Mouse (Mus musculus) midbrain, postnatal 0 days (tissue): ENCODE data around the gene Slc6a9. TPM values are rescaled to one million over a fixed set of nuclear protein-coding genes. Genes with fewer than 3 reads are reported as not detected.
A peak's percentile ranks its signal among the peaks of the same experiment; 100 is the strongest.

ENCODE experiments used
- ATAC-seq: fragments of 200-750 bp; cut with Nextera tagmentation; 2 replicates; pipeline ENCODE4 v1.8.0; 2017; ENCODE audit warnings: moderate number of reproducible peaks, mild to moderate bottlenecking, moderate TSS enrichment, moderate library complexity; ENCODE audit not compliant: low FRiP score
- DNase-seq: peaks from one replicate; pipeline ENCODE4 v3.0.0-alpha.2; 2015; ENCODE audit warnings: low spot score
- H3K27ac ChIP-seq: fragments of 300-500 bp; sonication (generic); 2 replicates; pipeline ENCODE4 v1.5.1; 2014; ENCODE audit warnings: low read depth, mild to moderate bottlenecking, low read length, mixed read lengths
- H3K27me3 ChIP-seq: fragments of 300-500 bp; sonication (generic); 2 replicates; pipeline ENCODE4 v1.6.1; 2014; ENCODE audit warnings: low read length, control low read depth, mixed read lengths; ENCODE audit not compliant: insufficient read depth
- H3K36me3 ChIP-seq: fragments of 300-500 bp; sonication (generic); 2 replicates; pipeline ENCODE4 v1.6.1; 2014; ENCODE audit warnings: low read length, control low read depth, mixed read lengths; ENCODE audit not compliant: insufficient read depth
- H3K4me1 ChIP-seq: fragments of 300-500 bp; sonication (generic); 2 replicates; pipeline ENCODE4 v1.6.1; 2014; ENCODE audit warnings: mild to moderate bottlenecking, control low read depth, antibody characterized with exemption, low read length, mixed read lengths; ENCODE audit not compliant: insufficient read depth
- H3K4me2 ChIP-seq: fragments of 300-500 bp; sonication (generic); 2 replicates; pipeline ENCODE4 v1.6.1; 2014; ENCODE audit warnings: low read depth, mild to moderate bottlenecking, low read length, mixed read lengths; ENCODE audit not compliant: poor library complexity, severe bottlenecking
- H3K4me3 ChIP-seq: fragments of 300-500 bp; sonication (generic); 2 replicates; pipeline ENCODE4 v1.5.1; 2014; ENCODE audit warnings: low read depth, mild to moderate bottlenecking, low read length, moderate library complexity
- H3K9ac ChIP-seq: fragments of 300-500 bp; sonication (generic); replicated peaks from 2 replicates; pipeline ENCODE4 v1.6.1; 2014; ENCODE audit warnings: mild to moderate bottlenecking, low read length, moderate library complexity, mixed read lengths; ENCODE audit not compliant: poor library complexity, severe bottlenecking
- H3K9me3 ChIP-seq: fragments of 300-500 bp; sonication (generic); 2 replicates; pipeline ENCODE4 v1.6.1; 2016; ENCODE audit warnings: low read length, control low read depth
- CTCF ChIP-seq: IDR thresholded peaks from 2 replicates; pipeline ENCODE4 v1.5.1; 2016; ENCODE audit warnings: antibody characterized with exemption, mild to moderate bottlenecking
- WGBS: fragments of 180-500 bp; shearing (Covaris S2); extraction: QIAGEN DNeasy Blood & Tissue Kit; methylation state at CpG from one replicate; pipeline ENCODE4 v1.1.7; 2014; 5-methylcytosine and 5-hydroxymethylcytosine counted together
- polyA plus RNA-seq: library from polyadenylated mRNA; unstranded; fragments of >200 nt; fragmentation: Nextera tagmentation; extraction: Ambion mirVana; gene quantifications from 2 replicates; pipeline ENCODE4 v1.2.1, GENCODE M21; 2015
- total RNA-seq: library from RNA; depleted of rRNA; stranded (reverse); fragments of >200 nt; gene quantifications from 2 replicates; pipeline ENCODE4 v1.2.3, GENCODE M21; 2014

Slc6a9 gene
- total and polyA plus RNA-seq, 2 experiments from 2014 or later = 58.7 to 105 TPM

- no peak for TF ChIP-seq CTCF
- 48% methylated on average over 8 of the region's 8 CpGs for WGBS
- Histone ChIP-seq H3K27ac (peak overlapping the region; percentile 81), H3K27me3 (no peaks in the 10 kb centered on the region), H3K36me3 (peaks cover 18% of the 10 kb centered on the region), H3K4me2 (peak overlapping the region; percentile 43), H3K4me3 (peak overlapping the region; percentile 16; the same call in 1 of the 2 replicates), H3K9me3 (no peaks in the 10 kb centered on the region), H3K9ac (peak overlapping the region; percentile 46; the same call in 1 of the 2 replicates), H3K4me1 (peaks cover 19% of the 10 kb centered on the region; the same call in 1 of the 2 replicates)
- ATAC-seq (peak; percentile 77), DNase-seq (peak; percentile 89)
Measured at GRCm38 (mm10) chr4:117908834-117909453, 74.6 kb downstream of the Slc6a9 start.

GRCm38 (mm10) chr4:117912131-117912561 lies 77.8 kb downstream of the Slc6a9 start:
- no peaks in the 10 kb centered on the region; the same call in 1 of the 2 replicates for H3K36me3 ChIP-seq
- H3K4me2 ChIP-seq = no peak overlapping the region
- no peak overlapping the region for H3K9ac ChIP-seq
- H3K27ac ChIP-seq = no peak overlapping the region
- H3K9me3 ChIP-seq = no peaks in the 10 kb centered on the region
- ATAC-seq = no peak
- no peak for TF ChIP-seq CTCF
- 90% methylated on average over 13 of the region's 13 CpGs for WGBS
- H3K4me1 ChIP-seq = peaks cover 19% of the 10 kb centered on the region; the same call in 1 of the 2 replicates
- DNase-seq = no peak
- no peak overlapping the region for H3K4me3 ChIP-seq
- no peaks in the 10 kb centered on the region for H3K27me3 ChIP-seq

GRCm38 (mm10) chr4:117912685-117913273 lies 78.5 kb downstream of the Slc6a9 start:
- 68% methylated on average over 7 of the region's 7 CpGs for WGBS
- Histone ChIP-seq H3K9ac (peak overlapping the region; percentile 6; the same call in 1 of the 2 replicates), H3K27ac (no peak overlapping the region), H3K36me3 (no peaks in the 10 kb centered on the region; the same call in 1 of the 2 replicates), H3K27me3 (no peaks in the 10 kb centered on the region), H3K4me1 (peaks cover 19% of the 10 kb centered on the region; the same call in 1 of the 2 replicates), H3K9me3 (no peaks in the 10 kb centered on the region), H3K4me3 (peak overlapping the region; percentile 68; the same call in 1 of the 2 replicates), H3K4me2 (peak overlapping the region; percentile 84)
- DNase-seq = no peak
- no peak for ATAC-seq
- no peak for TF ChIP-seq CTCF

- ATAC-seq = no peak
- H3K4me1 ChIP-seq = peaks cover 13% of the 10 kb centered on the region; the same call in 1 of the 2 replicates
Measured at GRCm38 (mm10) chr4:117913421-117913820, 79.1 kb downstream of the Slc6a9 start.

GRCm38 (mm10) chr4:117914031-117914430 lies 79.7 kb downstream of the Slc6a9 start:
- Histone ChIP-seq H3K27ac (no peak overlapping the region), H3K4me3 (peak overlapping the region; percentile 68), H3K9ac (peak overlapping the region; percentile 75), H3K27me3 (no peaks in the 10 kb centered on the region), H3K4me1 (peaks cover 13% of the 10 kb centered on the region; the same call in 1 of the 2 replicates), H3K9me3 (no peaks in the 10 kb centered on the region), H3K36me3 (no peaks in the 10 kb centered on the region; the same call in 1 of the 2 replicates), H3K4me2 (peak overlapping the region; percentile 84)
- ATAC-seq (0 out of 2 replicates have a peak, but pooled peaks have one; percentile 2), DNase-seq (no peak)
- TF ChIP-seq CTCF = no peak
- 11% methylated on average over 8 of the region's 8 CpGs for WGBS

More at GRCm38 (mm10) chr4:117913421-117913820, 79.1 kb downstream of the Slc6a9 start:
- WGBS = 42% methylated on average over 3 of the region's 3 CpGs
- Histone ChIP-seq H3K4me2 (peak overlapping the region; percentile 84), H3K27ac (no peak overlapping the region), H3K4me3 (peak overlapping the region; percentile 68), H3K9me3 (no peaks in the 10 kb centered on the region), H3K9ac (peak overlapping the region; percentile 6; the same call in 1 of the 2 replicates), H3K36me3 (no peaks in the 10 kb centered on the region; the same call in 1 of the 2 replicates), H3K27me3 (no peaks in the 10 kb centered on the region)
- no peak for TF ChIP-seq CTCF
- no peak for DNase-seq
